Mouse (Mus musculus) embryonic facial prominence, embryonic 11.5 days (tissue): ENCODE results near the gene Tfdp1. TPM values are rescaled to one million over a fixed set of nuclear protein-coding genes. Genes with fewer than 3 reads are reported as not detected.

ENCODE experiments used
- polyA plus RNA-seq: library from polyadenylated mRNA; unstranded; fragments of >200 nt; fragmentation: Nextera tagmentation; extraction: Ambion mirVana; gene quantifications from 2 replicates; pipeline ENCODE4 v1.2.1, GENCODE M21; 2014

Tfdp1 gene
- polyA plus RNA-seq, 1 experiment from 2014 or later = 237 TPM

Other genes with a start within 250 kb of the Tfdp1 start
- 50.1 and 50.2 TPM in 2 replicates for gene Pcid2, start 233.3 kb upstream of the Tfdp1 start, polyA plus RNA-seq
- 106 and 114 TPM in 2 replicates for gene Cul4a, start 233.1 kb upstream of the Tfdp1 start, polyA plus RNA-seq
- gene Lamp1, start 179.6 kb upstream of the Tfdp1 start, polyA plus RNA-seq = 264 and 265 TPM in 2 replicates
- gene Grtp1, start 138.1 kb upstream of the Tfdp1 start, polyA plus RNA-seq = 13.5 and 14.5 TPM in 2 replicates
- 0.46 and 1.1 TPM in 2 replicates for gene Adprhl1, start 84.6 kb upstream of the Tfdp1 start, polyA plus RNA-seq
- 29.3 and 31.7 TPM in 2 replicates for gene Dcun1d2, start 50.6 kb upstream of the Tfdp1 start, polyA plus RNA-seq
- gene Tmco3, start 50.6 kb upstream of the Tfdp1 start, polyA plus RNA-seq = 31.3 and 36.8 TPM in 2 replicates
- not detected in 2 replicates for gene Atp4b, start 58.1 kb downstream of the Tfdp1 start, polyA plus RNA-seq
- 0.06 TPM in 1 of 2 replicates, not detected in the other for gene Grk1, start 66.3 kb downstream of the Tfdp1 start, polyA plus RNA-seq
- 0.36 and 0.38 TPM in 2 replicates for gene Tmem255b, start 96.4 kb downstream of the Tfdp1 start, polyA plus RNA-seq
- gene Gas6, start 155.7 kb downstream of the Tfdp1 start, polyA plus RNA-seq = 4.5 and 5.0 TPM in 2 replicates
- gene 1700029H14Rik, start 223.7 kb downstream of the Tfdp1 start, polyA plus RNA-seq = not detected in 2 replicates